In the genomic region with DNA sequence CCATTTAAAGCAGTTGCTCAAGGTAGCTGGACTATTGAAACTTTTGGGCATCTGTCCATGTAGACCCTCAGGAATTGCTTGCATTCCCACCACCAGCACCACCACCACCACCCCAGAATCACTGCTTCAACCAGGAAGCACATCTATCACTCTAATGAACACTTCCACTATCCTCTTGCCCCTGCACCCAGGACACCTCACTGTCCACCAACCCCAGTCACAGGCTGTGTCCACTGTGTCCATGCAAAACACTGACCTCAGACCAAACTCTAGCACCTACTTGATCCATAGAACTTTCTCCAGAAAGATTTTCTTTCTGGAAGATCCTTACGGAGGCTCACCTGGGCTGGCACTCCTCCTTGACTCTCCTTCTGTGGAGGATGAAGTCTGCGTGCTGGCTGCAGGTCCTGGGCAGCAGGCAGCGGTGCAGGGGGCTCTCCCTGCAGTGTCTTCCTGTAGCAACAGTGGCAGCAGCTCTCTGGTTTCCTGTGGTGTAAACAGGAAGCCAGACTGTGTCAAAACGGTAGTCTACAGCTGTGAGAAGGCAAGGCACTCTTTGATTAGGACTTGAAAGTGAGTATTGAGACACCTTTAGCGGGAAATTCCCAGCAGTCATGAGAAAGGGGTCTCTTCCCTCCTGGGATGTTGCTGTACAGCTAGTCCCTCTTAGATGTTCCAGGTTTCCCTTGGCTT, we compare ENCODE assay signal across 8 mouse cellular contexts. TPM values are rescaled to one million over a fixed set of nuclear protein-coding genes. Genes with fewer than 3 reads are reported as not detected.
DNase-seq lines count a peak whose midpoint lies in the region; ATAC-seq and TF ChIP-seq lines count a peak whose summit lies in the region.

No protein-coding gene starts in this region.

- peak overlapping the region in 1 of 2 experiments; percentile 6; a peak in 2 of 4 replicates for H3K4me3 ChIP-seq in heart, embryonic 14.5 days (ENCODE audit: control insufficient read depth in 1 of 2, insufficient read depth in 1 of 2, low read depth in 1 of 2, low read length in 2 of 2)
- peak overlapping the region; percentile 53 for H3K4me3 ChIP-seq in liver, adult 2 months (ENCODE audit: insufficient read depth, low read depth, low read length)
- H3K4me3 ChIP-seq in forebrain, embryonic 14.5 days (ENCODE audit: low read depth, low read length), result no peak overlapping the region

- 59% methylated on average over 5 of the region's 5 CpGs for whole genome bisulfite sequencing in heart, embryonic 14.5 days
- 63% methylated on average over 5 of the region's 5 CpGs for WGBS in liver, adult 2 months
- WGBS in forebrain, embryonic 14.5 days, result 79% methylated on average over 5 of the region's 5 CpGs

- no peaks in the 10 kb centered on the region for H3K4me1 ChIP-seq in heart, embryonic 14.5 days (ENCODE audit: control insufficient read depth in 2 of 2, insufficient read depth in 2 of 2, low read length in 2 of 2)
- peaks cover 18% of the 10 kb centered on the region for H3K4me1 ChIP-seq in liver, adult 2 months (ENCODE audit: control insufficient read depth, insufficient read depth, low read length)
- H3K4me1 ChIP-seq in forebrain, embryonic 14.5 days (ENCODE audit: control insufficient read depth, insufficient read depth, low read length), result no peaks in the 10 kb centered on the region

- no peak for TF ChIP-seq CTCF in liver, adult 2 months (IDR thresholded peaks at IDR 0.05; ENCODE audit: low read depth, low read length)

- H3K27me3 ChIP-seq in heart, embryonic 14.5 days (ENCODE audit: control insufficient read depth, insufficient read depth, low read length), result no peaks in the 10 kb centered on the region
- H3K27me3 ChIP-seq in liver, adult 2 months (ENCODE audit: control insufficient read depth, insufficient read depth, low read length), result no peaks in the 10 kb centered on the region
- no peaks in the 10 kb centered on the region for H3K27me3 ChIP-seq in forebrain, embryonic 14.5 days (replicated peaks; ENCODE audit: control insufficient read depth, insufficient read depth, low read length)

- 0 out of 2 replicates have a peak, but pooled peaks cover 2% of the 10 kb centered on the region for H3K9me3 ChIP-seq in heart, embryonic 14.5 days (ENCODE audit: control insufficient read depth, low read length)
- H3K9me3 ChIP-seq in forebrain, embryonic 14.5 days (replicated peaks; ENCODE audit: control insufficient read depth, low read length), result no peaks in the 10 kb centered on the region

- no peak for ATAC-seq in heart, embryonic 14.5 days (ENCODE audit: insufficient number of reproducible peaks, insufficient read depth, low FRiP score, low read depth)
- no peak for ATAC-seq in forebrain, embryonic 14.5 days

- peak; percentile 60 for DNase-seq in adrenal gland, postnatal 14 days
- DNase-seq in liver, adult 2 months (ENCODE audit: extremely low read depth, low read depth, low spot score), result no peak
- DNase-seq in skeletal muscle tissue, adult 2 months (ENCODE audit: low read depth, low spot score), result peak; percentile 50
- DNase-seq in forebrain, embryonic 14.5 days (ENCODE audit: low spot score), result no peak
- DNase-seq in c-Kit-positive CD71-positive TER-119-positive erythroid progenitor cells, embryonic 14.5 days (ENCODE audit: low spot score), result no peak
- DNase-seq in frontal cortex, postnatal 14 days (ENCODE audit: low spot score in 2 of 2), result no peak
- no peak for DNase-seq in layer of hippocampus, adult 18-20 months (ENCODE audit: low spot score in 2 of 2)

- TF ChIP-seq POLR2A in liver, adult 2 months (IDR thresholded peaks at IDR 0.05; ENCODE audit: extremely low read depth, insufficient read depth, low read length), result 0 out of 2 replicates have a peak, but pooled peaks have one; percentile 28

- peak overlapping the region; percentile 21 to 53; a peak in 3 of 4 replicates for H3K27ac ChIP-seq in heart, embryonic 14.5 days (replicated peaks in 1 of 2; ENCODE audit: control insufficient read depth in 1 of 2, insufficient read depth in 1 of 2, low read depth in 2 of 2, low read length in 2 of 2)
- peak overlapping the region; percentile 79 for H3K27ac ChIP-seq in liver, adult 2 months (replicated peaks; ENCODE audit: insufficient read depth, low read depth, low read length)
- H3K27ac ChIP-seq in forebrain, embryonic 14.5 days (ENCODE audit: low read depth, low read length), result no peak overlapping the region

- no peak overlapping the region for H3K9ac ChIP-seq in heart, embryonic 14.5 days (ENCODE audit: low read length)
- peak overlapping the region; percentile 63 for H3K9ac ChIP-seq in liver, adult 2 months (ENCODE audit: low read depth, low read length)
- no peak overlapping the region for H3K9ac ChIP-seq in forebrain, embryonic 14.5 days (ENCODE audit: low read length)

- no peaks in the 10 kb centered on the region for H3K36me3 ChIP-seq in heart, embryonic 14.5 days (ENCODE audit: control insufficient read depth, insufficient read depth, low read length)
- H3K36me3 ChIP-seq in liver, adult 2 months (ENCODE audit: control insufficient read depth, insufficient read depth, low read length), result no peaks in the 10 kb centered on the region
- no peaks in the 10 kb centered on the region for H3K36me3 ChIP-seq in forebrain, embryonic 14.5 days (ENCODE audit: control insufficient read depth, insufficient read depth, low read length)

- no peaks in the 10 kb centered on the region for H3K79me2 ChIP-seq in liver, adult 2 months (ENCODE audit: control insufficient read depth, insufficient read depth, low read length)

- peak overlapping the region; percentile 22 for H3K4me2 ChIP-seq in heart, embryonic 14.5 days (ENCODE audit: low read length)
- H3K4me2 ChIP-seq in forebrain, embryonic 14.5 days (ENCODE audit: low read length), result no peak overlapping the region

RNA-seq across cellular contexts. Expression of gene Stard5, which starts 23.3 kb away (rescaled TPM):
- total RNA-seq in adrenal gland, postnatal 14 days (2021), result 32.8 and 40.5 TPM in 2 replicates
- polyA plus RNA-seq in heart, embryonic 14.5 days (2014; fragmentation: Nextera tagmentation; extraction: Ambion mirVana), result 30.9 and 33.0 TPM in 2 replicates
- total RNA-seq in liver, adult 2 months (2014; rRNA removed), result 127 and 130 TPM in 2 replicates
- polyA plus RNA-seq in liver, adult 2 months (2012; rRNA removed), result 66.9 and 71.2 TPM in 2 replicates
- 7.7 and 8.1 TPM in 2 replicates for polyA plus RNA-seq in forebrain, embryonic 14.5 days (2014; fragmentation: Nextera tagmentation; extraction: Ambion mirVana)
- total RNA-seq in layer of hippocampus, adult 18-20 months (2021), result 10 to 100 TPM; 15.7 to 16.3 TPM

Comparison
In these comparisons a context has a peak if more than half of its experiments do, and no peak if none do; other contexts are left out.
1. DNase-seq: peak in adrenal gland, postnatal 14 days (single experiment) and skeletal muscle tissue, adult 2 months (single experiment); none in liver, adult 2 months (single experiment), forebrain, embryonic 14.5 days (single experiment), c-Kit-positive CD71-positive TER-119-positive erythroid progenitor cells, embryonic 14.5 days (single experiment), frontal cortex, postnatal 14 days (0 of 2) and layer of hippocampus, adult 18-20 months (0 of 2).